Mouse (Mus musculus) heart, adult 18-20 months (tissue): ENCODE data around the gene Gm45234. TPM values are rescaled to one million over a fixed set of nuclear protein-coding genes. Genes with fewer than 3 reads are reported as not detected.
"Not testable (repeated sequence)": the region's sequence is repeated elsewhere in the genome, so short reads cannot be mapped to it uniquely, and the experiment has no call there.

Source experiments
- DNase-seq, 2 experiments: peaks; one replicate each; pipeline ENCODE4 v3.0.0; 2021 to 2022; ENCODE audit warnings: mixed read lengths in 1 of 2
- long read RNA-seq, 2 experiments: library from polyadenylated mRNA; stranded (forward); transcript quantifications; one replicate each; pipeline ENCODE4 v2.0.0; 2021
- total RNA-seq, 2 experiments: library from RNA; stranded (reverse); gene quantifications; 2 replicates each; pipeline ENCODE4 v1.2.3; 2021

The Gm45234 gene
- total RNA-seq, result not detected
- long read RNA-seq, experiment 1, result 0 reads
- long read RNA-seq, experiment 2, result 0 reads

GRCm38 (mm10) chr6:124755831-124756595, at the start of gene Gm45234, which contains the start of gene Atn1:
Gene Gm45234 (minus strand): TSS chr6:124756021.
Gene Atn1 (minus strand): TSS chr6:124756524.
- peak; percentile 81 to 87 for DNase-seq

- no peak for DNase-seq
Observed at GRCm38 (mm10) chr6:124804341-124804740, 48.5 kb upstream of the Gm45234 start.

GRCm38 (mm10) chr6:124803691-124804090, 47.9 kb upstream of the Gm45234 start:
- DNase-seq, result not testable (repeated sequence)

- DNase-seq, result no peak
Observed at GRCm38 (mm10) chr6:124803061-124803460, 47.2 kb upstream of the Gm45234 start.

- DNase-seq, result not testable (repeated sequence)
Observed at GRCm38 (mm10) chr6:124802400-124802799, 46.6 kb upstream of the Gm45234 start.

GRCm38 (mm10) chr6:124796200-124796599, 40.4 kb upstream of the Gm45234 start:
- no peak for DNase-seq

- no peak for DNase-seq
Observed at GRCm38 (mm10) chr6:124795781-124796180, 40.0 kb upstream of the Gm45234 start.

- no peak for DNase-seq
Observed at GRCm38 (mm10) chr6:124791911-124792310, 36.1 kb upstream of the Gm45234 start.

GRCm38 (mm10) chr6:124790121-124790520, 34.3 kb upstream of the Gm45234 start:
- DNase-seq, result no peak

GRCm38 (mm10) chr6:124789519-124789918, 33.7 kb upstream of the Gm45234 start:
- no peak for DNase-seq

GRCm38 (mm10) chr6:124787722-124788121, 31.9 kb upstream of the Gm45234 start:
- DNase-seq, result no peak

GRCm38 (mm10) chr6:124786756-124787420, 31.1 kb upstream of the Gm45234 start:
- no peak for DNase-seq

- peak; percentile 37 to 39 for DNase-seq
Observed at GRCm38 (mm10) chr6:124782436-124782835, 26.6 kb upstream of the Gm45234 start.

GRCm38 (mm10) chr6:124780917-124781316, 25.1 kb upstream of the Gm45234 start:
- DNase-seq, result no peak

- DNase-seq, result no peak
Observed at GRCm38 (mm10) chr6:124779984-124780416, 24.2 kb upstream of the Gm45234 start.

- DNase-seq, result peak; percentile 61 to 74
Observed at GRCm38 (mm10) chr6:124779222-124779983, 23.6 kb upstream of the Gm45234 start, which contains the start of gene Lrrc23. Gene Lrrc23 (minus strand): TSS chr6:124779727.

- no peak for DNase-seq
Observed at GRCm38 (mm10) chr6:124770511-124770910, 14.7 kb upstream of the Gm45234 start.

- no peak for DNase-seq
Observed at GRCm38 (mm10) chr6:124770013-124770412, 14.2 kb upstream of the Gm45234 start.

- peak in 1 of 2 experiments; percentile 44 for DNase-seq
Observed at GRCm38 (mm10) chr6:124769101-124769765, 13.4 kb upstream of the Gm45234 start, which contains the start of gene Eno2. Gene Eno2 (minus strand): TSS chr6:124769673.

- DNase-seq, result no peak
Observed at GRCm38 (mm10) chr6:124768704-124769044, 12.9 kb upstream of the Gm45234 start.

- DNase-seq, result peak in 1 of 2 experiments; percentile 48
Observed at GRCm38 (mm10) chr6:124767920-124768703, 12.3 kb upstream of the Gm45234 start.
